Mouse (Mus musculus): Measurements from ENCODE around the gene Kif18b. TPM values are rescaled to one million over a fixed set of nuclear protein-coding genes. Genes with fewer than 3 reads are reported as not detected.

Gene Kif18b
- polyA plus RNA-seq, 1 experiment from 2014 or later = 1.3 TPM

- no peak for DNase-seq (ENCODE audit: low spot score)
- no peak within 1 kb of the TSS for H3K9ac ChIP-seq (ENCODE audit: low read length)
- 53% methylated on average over 10 of the region's 10 CpGs for WGBS
Measured at GRCm38 (mm10) chr11:102884616-102885219, 40.2 kb downstream of the Kif18b start, which contains the start of gene Fam187a. Fam187a (plus strand) TSS chr11:102885169.

GRCm38 (mm10) chr11:102881314-102882198 lies 43.4 kb downstream of the Kif18b start:
- no peak; the same call in 1 of the 2 replicates for ATAC-seq (ENCODE audit: low FRiP score, low TSS enrichment)

More at GRCm38 (mm10) chr11:102884616-102885219, 40.2 kb downstream of the Kif18b start, which contains the start of gene Fam187a:
- Histone ChIP-seq H3K27ac (replicated peaks) (no peak within 1 kb of the TSS), H3K9me3 (ENCODE audit: control insufficient read depth, low read length) (no peaks in the 10 kb centered on the region), H3K36me3 (ENCODE audit: control insufficient read depth, insufficient read depth, low read length) (no peaks in the 10 kb centered on the region), H3K27me3 (ENCODE audit: control insufficient read depth, insufficient read depth, low read length) (no peaks in the 10 kb centered on the region), H3K4me3 (ENCODE audit: low read depth, low read length) (no peak within 1 kb of the TSS), H3K4me2 (replicated peaks; ENCODE audit: low read depth) (no peak within 1 kb of the TSS), H3K4me1 (replicated peaks; ENCODE audit: control insufficient read depth, insufficient read depth) (0 out of 2 replicates have a peak, but pooled peaks cover 3% of the 10 kb centered on the region)
- no peak for ATAC-seq (ENCODE audit: low FRiP score, low TSS enrichment)
- TF ChIP-seq CTCF (IDR thresholded peaks at IDR 0.05; ENCODE audit: low read depth) = no peak
- no peak for TF ChIP-seq EP300 (optimal IDR thresholded peaks at IDR 0.05)

GRCm38 (mm10) chr11:102880585-102881313 lies 44.2 kb downstream of the Kif18b start, which contains the start of the genes Eftud2 and Ccdc103:
Eftud2 (minus strand) TSS chr11:102880985.
Ccdc103 (plus strand) TSS chr11:102881204.
- Histone ChIP-seq H3K9me3 (ENCODE audit: control insufficient read depth, low read length) (no peaks in the 10 kb centered on the region), H3K27me3 (ENCODE audit: control insufficient read depth, insufficient read depth, low read length) (no peaks in the 10 kb centered on the region), H3K4me3 (ENCODE audit: low read depth, low read length) (peak within 1 kb of the TSS; percentile 69), H3K4me1 (replicated peaks; ENCODE audit: control insufficient read depth, insufficient read depth) (0 out of 2 replicates have a peak, but pooled peaks cover 3% of the 10 kb centered on the region), H3K4me2 (replicated peaks; ENCODE audit: low read depth) (peak within 1 kb of the TSS; percentile 75), H3K27ac (replicated peaks) (peak within 1 kb of the TSS; percentile 74), H3K36me3 (ENCODE audit: control insufficient read depth, insufficient read depth, low read length) (no peaks in the 10 kb centered on the region; the same call in 1 of the 2 replicates), H3K9ac (ENCODE audit: low read length) (peak within 1 kb of the TSS; percentile 82)
- TF ChIP-seq CTCF (IDR thresholded peaks at IDR 0.05; ENCODE audit: low read depth) (no peak), EP300 (optimal IDR thresholded peaks at IDR 0.05) (peak; percentile 96)
- DNase-seq (ENCODE audit: low spot score) = peak; percentile 94
- WGBS = under 1% methylated on average over 62 of the region's 62 CpGs
- ATAC-seq (ENCODE audit: low FRiP score, low TSS enrichment) = peak; percentile 92

More at GRCm38 (mm10) chr11:102881314-102882198, 43.4 kb downstream of the Kif18b start:
- no peaks in the 10 kb centered on the region for H3K27me3 ChIP-seq (ENCODE audit: control insufficient read depth, insufficient read depth, low read length)
- TF ChIP-seq CTCF (IDR thresholded peaks at IDR 0.05; ENCODE audit: low read depth) = no peak
- 13% methylated on average over 13 of the region's 13 CpGs for WGBS
- peak overlapping the region; percentile 82 for H3K9ac ChIP-seq (ENCODE audit: low read length)
- no peak for DNase-seq (ENCODE audit: low spot score)
- no peak overlapping the region for H3K27ac ChIP-seq (replicated peaks)
- H3K4me2 ChIP-seq (replicated peaks; ENCODE audit: low read depth) = peak overlapping the region; percentile 75
- 0 out of 2 replicates have a peak, but pooled peaks cover 3% of the 10 kb centered on the region for H3K4me1 ChIP-seq (replicated peaks; ENCODE audit: control insufficient read depth, insufficient read depth)
- peak overlapping the region; percentile 69 for H3K4me3 ChIP-seq (ENCODE audit: low read depth, low read length)
- H3K36me3 ChIP-seq (ENCODE audit: control insufficient read depth, insufficient read depth, low read length) = no peaks in the 10 kb centered on the region; the same call in 1 of the 2 replicates
- no peaks in the 10 kb centered on the region for H3K9me3 ChIP-seq (ENCODE audit: control insufficient read depth, low read length)

- Histone ChIP-seq H3K4me2 (replicated peaks; ENCODE audit: low read depth) (no peak overlapping the region), H3K36me3 (ENCODE audit: control insufficient read depth, insufficient read depth, low read length) (peaks cover 2% of the 10 kb centered on the region; the same call in 1 of the 2 replicates), H3K9me3 (ENCODE audit: control insufficient read depth, low read length) (no peaks in the 10 kb centered on the region), H3K4me3 (ENCODE audit: low read depth, low read length) (no peak overlapping the region), H3K4me1 (replicated peaks; ENCODE audit: control insufficient read depth, insufficient read depth) (0 out of 2 replicates have a peak, but pooled peaks cover 3% of the 10 kb centered on the region), H3K27ac (replicated peaks) (no peak overlapping the region), H3K27me3 (ENCODE audit: control insufficient read depth, insufficient read depth, low read length) (no peaks in the 10 kb centered on the region), H3K9ac (ENCODE audit: low read length) (no peak overlapping the region)
- DNase-seq (ENCODE audit: low spot score) = no peak
- TF ChIP-seq CTCF (IDR thresholded peaks at IDR 0.05; ENCODE audit: low read depth) (no peak), EP300 (optimal IDR thresholded peaks at IDR 0.05) (no peak)
- 76% methylated on average over 2 of the region's 2 CpGs for WGBS
- no peak for ATAC-seq (ENCODE audit: low FRiP score, low TSS enrichment)
Measured at GRCm38 (mm10) chr11:102879558-102879957, 45.4 kb downstream of the Kif18b start.

GRCm38 (mm10) chr11:102874801-102875334 lies 50.1 kb downstream of the Kif18b start:
- Histone ChIP-seq H3K9me3 (ENCODE audit: control insufficient read depth, low read length) (no peaks in the 10 kb centered on the region), H3K9ac (ENCODE audit: low read length) (no peak overlapping the region), H3K27me3 (ENCODE audit: control insufficient read depth, insufficient read depth, low read length) (no peaks in the 10 kb centered on the region), H3K4me1 (replicated peaks; ENCODE audit: control insufficient read depth, insufficient read depth) (no peaks in the 10 kb centered on the region), H3K4me3 (ENCODE audit: low read depth, low read length) (no peak overlapping the region), H3K4me2 (replicated peaks; ENCODE audit: low read depth) (no peak overlapping the region), H3K27ac (replicated peaks) (no peak overlapping the region), H3K36me3 (ENCODE audit: control insufficient read depth, insufficient read depth, low read length) (peaks cover 9% of the 10 kb centered on the region; the same call in 1 of the 2 replicates)
- WGBS = 85% methylated on average over 7 of the region's 7 CpGs
- no peak for ATAC-seq (ENCODE audit: low FRiP score, low TSS enrichment)
- DNase-seq (ENCODE audit: low spot score) = no peak
- no peak for TF ChIP-seq CTCF (IDR thresholded peaks at IDR 0.05; ENCODE audit: low read depth)
- TF ChIP-seq EP300 (optimal IDR thresholded peaks at IDR 0.05) = no peak

Data from stomach, postnatal 0 days (tissue).